Mouse (Mus musculus) gastrocnemius, postnatal 36 days (tissue): ENCODE data around the gene Nkg7. TPM values are rescaled to one million over a fixed set of nuclear protein-coding genes. Genes with fewer than 3 reads are reported as not detected.

Experiments
- DNase-seq, 2 experiments: peaks; one replicate each; pipeline ENCODE4 v3.0.0; 2022
- intact Hi-C: fragments of 180-260 bp; cut with DNase I; formaldehyde crosslinking; loops from one replicate; pipeline ENCODE4 v1.15.1; 2025
- total RNA-seq, 2 experiments: library from RNA; stranded (reverse); gene quantifications; 2 replicates each; pipeline ENCODE4 v1.2.3; 2021

Nkg7 gene
- total RNA-seq, 2 experiments from 2014 or later: not detected

- peak; percentile 71 to 75 for DNase-seq
- intact Hi-C loops: loop anchor here (10.0 kb wide), 1 partner anchor 139 kb away; no protein-coding TSS in a partner anchor
Observed at GRCm38 (mm10) chr7:43443126-43443916, 6.4 kb downstream of the Nkg7 start.

- intact Hi-C loops: loop anchor here (10.0 kb wide), 1 partner anchor 139 kb away; no protein-coding TSS in a partner anchor
Observed at GRCm38 (mm10) chr7:43443917-43444293, 7.0 kb downstream of the Nkg7 start, which contains the start of the genes Etfb and Gm45233. Etfb (plus strand) TSS chr7:43444083. Gm45233 (plus strand) TSS chr7:43444128.

GRCm38 (mm10) chr7:43447801-43448200, 10.9 kb downstream of the Nkg7 start:
- no peak for DNase-seq
- intact Hi-C loops: loop anchor here (10.0 kb wide), 1 partner anchor 143 kb away; no protein-coding TSS in a partner anchor

More at GRCm38 (mm10) chr7:43443917-43444293, 7.0 kb downstream of the Nkg7 start, which contains the start of the genes Etfb and Gm45233:
- peak; percentile 89 to 93 for DNase-seq

GRCm38 (mm10) chr7:43448246-43448645, 11.4 kb downstream of the Nkg7 start:
- intact Hi-C loops: loop anchor here (10.0 kb wide), 1 partner anchor 143 kb away; no protein-coding TSS in a partner anchor
- no peak for DNase-seq

- DNase-seq: no peak
- intact Hi-C loops: loop anchor here (10.0 kb wide), 1 partner anchor 145 kb away; no protein-coding TSS in a partner anchor
Observed at GRCm38 (mm10) chr7:43449811-43450210, 12.9 kb downstream of the Nkg7 start.

- intact Hi-C loops: no loop called here
- DNase-seq: no peak
Observed at GRCm38 (mm10) chr7:43451726-43452125, 14.9 kb downstream of the Nkg7 start.

GRCm38 (mm10) chr7:43452609-43453008, 15.7 kb downstream of the Nkg7 start:
- DNase-seq: no peak
- intact Hi-C loops: no loop called here

- intact Hi-C loops: no loop called here
Observed at GRCm38 (mm10) chr7:43453599-43454355, 16.9 kb downstream of the Nkg7 start.

GRCm38 (mm10) chr7:43454371-43454770, 17.5 kb downstream of the Nkg7 start:
- intact Hi-C loops: no loop called here

More at GRCm38 (mm10) chr7:43453599-43454355, 16.9 kb downstream of the Nkg7 start:
- DNase-seq: no peak

GRCm38 (mm10) chr7:43462851-43463250, 26.0 kb downstream of the Nkg7 start, which contains the start of gene Vsig10l:
Vsig10l (plus strand) TSS chr7:43463151.
- no peak for DNase-seq
- intact Hi-C loops: no loop called here

More at GRCm38 (mm10) chr7:43454371-43454770, 17.5 kb downstream of the Nkg7 start:
- no peak for DNase-seq

- intact Hi-C loops: no loop called here
- no peak for DNase-seq
Observed at GRCm38 (mm10) chr7:43463976-43464375, 27.1 kb downstream of the Nkg7 start.

- peak in 1 of 2 experiments; percentile 21 for DNase-seq
- intact Hi-C loops: no loop called here
Observed at GRCm38 (mm10) chr7:43464864-43465343, 28.0 kb downstream of the Nkg7 start.

- intact Hi-C loops: loop anchor here (1.0 kb wide), 1 partner anchor 42 kb away; no protein-coding TSS in a partner anchor
- DNase-seq: peak; percentile 79 to 81
Observed at GRCm38 (mm10) chr7:43465344-43466098, 28.6 kb downstream of the Nkg7 start.

GRCm38 (mm10) chr7:43466099-43466694, 29.3 kb downstream of the Nkg7 start:
- intact Hi-C loops: loop anchor here (1.0 kb wide), 1 partner anchor 43 kb away; no protein-coding TSS in a partner anchor
- DNase-seq: peak; percentile 69 to 75

- intact Hi-C loops: no loop called here
- DNase-seq: no peak
Observed at GRCm38 (mm10) chr7:43470373-43470772, 33.5 kb downstream of the Nkg7 start.

- no peak for DNase-seq
- intact Hi-C loops: no loop called here
Observed at GRCm38 (mm10) chr7:43475706-43476105, 38.8 kb downstream of the Nkg7 start.

GRCm38 (mm10) chr7:43476376-43476775, 39.5 kb downstream of the Nkg7 start:
- DNase-seq: no peak
- intact Hi-C loops: no loop called here

- no peak for DNase-seq
- intact Hi-C loops: no loop called here
Observed at GRCm38 (mm10) chr7:43481191-43481590, 44.3 kb downstream of the Nkg7 start.

GRCm38 (mm10) chr7:43482090-43482716, 45.3 kb downstream of the Nkg7 start:
- DNase-seq: no peak
- intact Hi-C loops: no loop called here
